Mouse (Mus musculus): ENCODE results near the gene Klf3. TPM values are rescaled to one million over a fixed set of nuclear protein-coding genes. Genes with fewer than 3 reads are reported as not detected.

Gene Klf3
- polyA plus RNA-seq, 1 experiment from 2014 or later, result 112 TPM

DNA sequence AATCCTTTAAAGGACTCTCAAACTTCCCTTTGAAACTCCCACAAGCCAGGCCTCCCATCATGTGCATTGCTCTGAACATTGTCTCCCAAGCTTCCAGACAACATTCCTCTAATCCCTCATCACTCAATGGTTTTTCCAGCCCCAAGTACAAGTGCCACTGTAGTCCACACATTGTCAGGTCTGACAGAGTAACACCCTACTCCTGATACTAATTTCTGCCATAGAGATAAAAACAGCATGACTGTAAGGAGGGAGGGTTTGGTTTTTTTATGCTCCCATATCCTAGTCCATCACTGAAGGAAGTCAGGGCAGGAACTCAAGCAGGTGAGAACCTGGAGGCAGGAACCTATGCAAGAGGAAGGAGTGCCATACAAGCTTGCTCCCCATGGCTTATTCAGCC, 30.2 kb downstream of the Klf3 start:
- DNase-seq (ENCODE audit: low spot score), result no peak

DNA sequence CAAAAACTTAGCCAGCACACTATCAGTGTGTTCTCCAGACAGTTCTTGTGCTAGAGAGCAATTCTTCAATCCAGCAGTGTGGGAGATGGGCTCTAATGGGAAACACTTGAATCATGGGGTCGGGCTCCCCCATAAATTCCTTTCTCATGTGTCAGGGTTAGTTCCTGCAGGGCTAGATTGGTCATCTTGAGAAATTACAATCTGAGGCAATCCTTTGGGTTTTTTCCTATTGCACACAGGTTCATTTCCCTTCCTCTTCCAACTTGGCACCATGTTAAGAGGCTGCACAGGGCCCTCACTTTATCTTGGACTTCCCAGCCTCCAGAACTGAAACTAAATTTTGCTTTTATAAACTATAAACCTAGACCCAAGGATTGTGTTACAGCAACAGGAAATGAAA, 31.0 kb downstream of the Klf3 start:
- no peak for DNase-seq (ENCODE audit: low spot score)

- DNase-seq (ENCODE audit: low spot score), result no peak
Measured at GRCm38 (mm10) chr5:64835295-64835694, 32.1 kb downstream of the Klf3 start.

DNA sequence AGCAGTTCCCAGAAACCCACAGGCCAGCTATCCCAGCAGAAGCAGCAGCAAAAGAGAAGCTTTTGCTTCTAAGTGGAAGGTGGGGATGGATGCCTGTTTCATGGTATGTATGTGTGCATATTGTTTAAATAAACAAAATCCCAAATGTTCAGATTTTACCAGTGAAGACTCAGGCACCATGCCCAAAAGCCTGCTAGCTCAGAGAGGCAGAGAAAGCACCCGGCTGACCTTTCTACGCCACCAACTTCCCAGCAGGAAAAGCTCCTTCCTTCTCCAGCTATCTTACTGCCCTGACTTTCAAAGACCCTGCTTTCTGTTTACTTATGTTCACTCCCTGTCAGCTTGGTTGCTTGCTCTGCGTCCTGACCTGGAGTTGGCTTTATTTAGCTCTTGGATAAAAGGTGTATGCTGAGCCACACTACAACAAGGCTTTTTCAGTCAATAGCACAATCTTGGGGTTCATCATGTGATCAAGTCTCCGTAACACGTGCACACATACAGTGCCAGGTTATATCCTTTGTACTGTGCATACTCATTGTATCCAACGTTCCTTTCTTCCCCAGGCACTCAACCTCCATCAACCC, 35.9 kb downstream of the Klf3 start:
- DNase-seq (ENCODE audit: low spot score), result no peak

DNA sequence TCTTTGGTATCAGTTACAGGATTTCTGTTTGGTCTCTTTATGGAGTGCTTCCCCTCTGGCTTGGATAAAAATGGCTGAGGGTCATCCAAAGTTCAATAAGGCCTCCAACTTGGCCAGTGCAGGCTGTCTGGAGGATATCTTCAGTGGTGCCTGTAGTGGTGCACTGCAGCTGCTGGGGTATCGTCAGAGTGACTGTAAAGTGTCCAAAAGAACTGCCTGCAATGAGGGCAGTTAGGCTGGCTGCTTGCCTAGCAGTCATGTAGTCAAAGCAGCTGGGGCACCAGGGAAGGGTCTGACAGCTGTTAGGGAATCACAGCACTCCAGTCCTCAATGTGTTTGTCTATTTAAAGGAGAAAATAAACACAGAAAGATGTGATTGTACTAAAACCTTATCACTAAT, 36.9 kb downstream of the Klf3 start:
- DNase-seq (ENCODE audit: low spot score), result no peak

DNA sequence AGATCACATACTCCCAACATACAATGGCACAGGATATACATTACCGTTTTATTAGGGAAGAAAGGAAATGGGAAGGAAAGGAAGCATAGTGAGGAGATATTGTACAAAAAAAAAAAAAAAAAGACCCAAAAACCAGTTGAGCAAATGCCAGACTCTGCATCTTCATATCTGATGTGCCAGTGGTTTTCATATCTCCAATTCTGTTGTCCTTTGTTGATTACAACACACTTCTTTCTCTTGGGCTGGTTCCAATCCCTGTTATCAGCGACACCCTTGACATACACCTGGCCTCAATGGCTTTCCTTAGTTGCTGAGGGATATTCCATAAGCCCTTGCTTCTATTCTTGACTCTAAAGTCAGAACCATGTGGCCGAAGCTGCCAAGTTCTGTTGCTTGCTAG, 41.4 kb downstream of the Klf3 start:
- no peak for DNase-seq (ENCODE audit: low spot score)

DNA sequence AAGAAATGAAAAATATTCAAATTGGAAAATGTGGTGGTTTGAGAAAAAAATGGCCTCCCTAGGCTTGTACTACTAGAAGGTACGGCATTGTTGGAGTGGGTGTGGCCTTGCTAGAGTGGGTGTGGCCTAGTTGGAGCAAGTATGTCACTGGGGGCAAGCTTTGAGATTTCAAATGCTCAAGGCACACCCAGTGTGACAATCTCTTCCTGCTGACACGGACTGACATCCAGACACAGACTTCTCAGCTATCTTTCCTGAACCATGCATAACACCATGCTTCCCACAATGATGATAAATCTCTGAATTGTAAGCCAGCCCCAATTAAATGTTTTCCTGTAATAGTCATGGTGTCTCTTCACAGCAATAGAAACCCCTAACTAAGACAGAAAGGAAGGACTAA, 44.1 kb downstream of the Klf3 start:
- peak; percentile 23 for DNase-seq (ENCODE audit: low spot score)

DNA sequence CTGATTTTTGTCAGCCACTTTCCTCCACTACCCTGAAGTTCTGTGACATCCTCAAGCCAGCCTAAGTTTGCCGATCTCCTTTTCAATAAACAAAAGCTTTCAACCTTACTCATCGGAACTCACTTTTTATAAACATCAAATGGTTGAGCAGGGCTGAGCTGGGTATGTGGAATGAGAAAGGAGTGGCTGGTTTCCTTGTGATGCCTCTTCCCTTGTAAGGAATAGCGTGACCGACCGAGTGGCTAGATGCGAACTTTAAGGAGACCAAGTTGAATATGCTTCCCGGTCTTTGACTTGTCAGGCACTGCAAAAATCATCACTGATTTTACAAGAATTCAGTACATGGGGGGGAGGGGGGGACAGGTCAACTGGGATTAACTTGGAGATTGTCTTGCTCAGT, 46.7 kb downstream of the Klf3 start:
- DNase-seq (ENCODE audit: low spot score), result no peak

DNA sequence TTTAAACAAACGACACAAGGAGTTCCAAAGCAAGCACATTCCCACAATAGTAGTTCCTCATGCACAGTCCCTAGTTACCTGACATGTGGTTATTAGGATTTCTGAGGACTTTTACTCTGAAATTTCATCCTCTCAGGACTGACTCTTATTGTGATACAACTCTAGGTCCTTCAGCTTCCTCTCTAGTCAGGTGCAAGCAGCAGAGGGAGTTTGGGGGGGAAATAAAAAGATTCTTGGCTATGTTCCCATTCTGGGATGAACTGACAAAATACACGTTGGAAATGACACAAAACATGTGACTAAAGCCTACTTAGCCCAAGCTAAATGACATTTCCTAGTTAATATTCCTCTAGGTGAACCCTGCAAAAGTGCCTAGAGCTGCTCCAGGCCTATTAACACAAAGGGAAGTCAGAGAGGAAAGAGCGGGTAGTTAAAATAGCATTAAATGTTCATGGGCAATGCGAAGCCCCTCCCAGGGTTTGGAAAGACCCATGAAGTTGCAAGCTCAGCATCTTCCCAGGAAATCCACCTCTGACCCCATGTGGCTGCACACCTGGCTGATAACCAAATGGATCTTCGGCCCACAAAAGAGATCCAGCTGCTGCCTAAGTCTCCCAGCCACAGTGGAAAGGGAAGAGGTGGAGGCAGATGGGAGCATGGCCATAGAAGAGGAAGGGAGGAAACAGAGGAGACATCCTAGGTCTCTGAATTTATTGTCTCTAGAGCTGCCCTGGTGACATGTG, 49.6 kb downstream of the Klf3 start:
- peak; percentile 61 for DNase-seq (ENCODE audit: low spot score)

GRCm38 (mm10) chr5:64853421-64853820, 50.2 kb downstream of the Klf3 start:
- no peak for DNase-seq (ENCODE audit: low spot score)

GRCm38 (mm10) chr5:64855199-64855598, 52.0 kb downstream of the Klf3 start:
- DNase-seq (ENCODE audit: low spot score), result no peak

DNA sequence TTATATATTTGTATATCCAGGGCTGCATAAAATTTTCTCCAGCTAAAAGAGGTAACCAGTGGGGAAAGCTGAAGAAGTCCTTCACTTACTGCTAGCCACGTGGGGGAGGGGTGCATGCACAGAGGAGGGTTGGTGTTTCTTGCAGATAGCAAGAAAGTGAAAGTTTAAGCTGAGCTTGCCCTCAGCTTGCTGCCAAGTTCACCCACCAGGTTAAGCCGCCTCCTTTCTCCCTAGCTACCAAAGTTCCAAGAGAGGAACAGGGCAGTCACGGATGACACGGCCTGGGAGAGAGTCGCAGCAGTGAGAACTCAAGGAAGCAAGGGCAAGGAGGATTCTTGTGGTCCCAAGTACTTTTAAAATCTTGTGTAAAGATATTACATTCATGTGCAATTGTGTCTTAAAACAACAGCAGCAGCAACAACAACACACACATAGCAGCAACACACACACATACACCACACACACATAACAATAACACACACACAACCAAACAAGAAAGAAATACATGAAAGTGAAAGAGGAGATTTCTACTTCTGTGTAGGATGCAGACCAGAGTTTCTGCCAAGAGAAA, 57.8 kb downstream of the Klf3 start:
- peak; percentile 54 for DNase-seq (ENCODE audit: low spot score)

DNA sequence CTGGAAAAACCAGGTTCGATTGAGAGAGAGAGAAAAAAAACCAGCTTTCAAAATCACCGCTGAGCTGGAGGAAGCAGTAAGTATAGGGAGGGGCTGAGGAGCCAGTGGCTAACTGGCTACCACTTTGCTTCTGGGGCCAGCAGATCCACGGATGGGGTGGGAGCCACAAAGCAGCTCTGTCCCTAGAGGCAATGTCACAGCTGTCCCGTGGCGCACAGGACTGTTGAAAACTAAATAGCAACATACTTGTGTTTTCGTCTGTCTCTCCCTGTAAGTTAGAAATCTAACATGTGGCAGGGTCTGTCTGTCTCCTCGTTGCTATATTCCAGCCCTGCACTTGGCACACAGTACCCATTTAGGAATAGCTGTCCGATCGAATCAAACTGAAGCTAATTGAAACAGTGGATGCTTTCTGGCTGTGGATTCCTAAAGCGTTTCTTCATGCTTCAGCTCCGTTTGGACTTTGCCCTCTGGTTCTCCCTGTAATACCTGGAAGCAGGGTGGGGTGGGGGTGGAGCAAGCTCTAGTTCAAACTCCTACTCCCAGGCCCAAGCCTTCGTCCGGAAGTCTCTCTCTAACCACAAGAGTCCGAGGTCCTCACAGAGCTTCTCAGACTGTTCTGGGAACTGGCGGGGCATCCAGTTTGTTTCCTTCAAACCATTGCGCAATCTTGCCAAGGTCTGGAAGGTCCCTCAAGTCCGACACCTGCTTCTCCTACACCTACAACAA, 58.4 kb downstream of the Klf3 start:
- peak; percentile 27 for DNase-seq (ENCODE audit: low spot score)

- DNase-seq (ENCODE audit: low spot score), result peak; percentile 31
Measured at GRCm38 (mm10) chr5:64862269-64862668, 59.1 kb downstream of the Klf3 start.

DNA sequence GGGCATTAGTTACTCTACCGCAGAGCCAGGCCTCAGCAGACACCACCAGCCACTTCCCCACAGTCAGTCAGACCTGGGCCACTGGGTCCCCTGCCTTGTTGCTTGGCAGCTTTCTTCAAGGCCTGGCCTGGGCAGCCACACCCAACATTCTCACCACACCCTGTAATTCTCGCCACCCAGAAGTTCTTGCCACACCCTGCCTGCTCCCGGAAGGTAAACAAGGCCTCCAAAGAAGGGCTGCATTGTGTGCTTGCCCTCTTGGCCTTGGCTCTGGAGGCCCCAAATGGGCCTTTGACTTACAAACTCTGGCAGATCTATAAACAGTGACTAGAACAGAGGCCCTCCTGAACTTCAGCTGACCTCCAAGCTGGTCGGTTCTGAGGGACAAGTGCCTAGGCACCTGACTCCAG, 61.5 kb downstream of the Klf3 start:
- no peak for DNase-seq (ENCODE audit: low spot score)

DNA sequence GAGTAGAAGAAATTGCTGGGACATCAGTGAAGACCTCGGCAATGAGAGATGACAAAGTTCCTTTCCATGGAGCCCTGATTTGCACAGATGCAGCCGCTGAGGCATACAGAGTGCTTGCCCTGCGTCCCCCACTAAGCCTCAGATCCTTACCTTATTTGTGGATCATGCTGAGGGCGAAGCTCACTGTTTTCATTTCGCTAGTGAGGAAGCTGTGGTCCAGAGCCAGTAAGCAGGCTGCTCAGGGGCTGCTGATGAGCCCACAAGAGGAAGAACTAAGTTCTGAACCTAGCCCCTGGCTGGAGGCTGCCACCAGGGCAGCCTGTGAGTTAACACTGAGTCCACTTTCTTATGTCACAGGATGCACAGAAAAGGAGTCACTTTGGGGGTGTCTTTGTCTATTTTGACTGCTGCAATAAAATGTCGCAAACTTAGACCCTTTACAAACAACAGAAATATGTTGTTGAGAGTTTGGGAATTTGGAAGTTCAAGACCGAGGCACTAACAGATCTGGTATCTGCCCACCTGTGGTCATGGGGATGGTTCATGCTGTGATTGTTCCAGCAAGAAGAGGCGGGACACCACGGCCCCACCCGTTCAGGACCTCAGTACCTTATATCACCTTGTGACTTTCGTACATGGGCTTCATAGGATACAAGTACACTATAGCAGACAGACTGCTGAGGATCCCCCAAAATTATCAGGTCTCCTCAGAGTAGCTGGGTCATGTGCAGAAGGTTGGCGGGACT, 62.2 kb downstream of the Klf3 start:
- DNase-seq (ENCODE audit: low spot score), result peak; percentile 11

- DNase-seq (ENCODE audit: low spot score), result peak; percentile 48
Measured at GRCm38 (mm10) chr5:64866331-64867050, 63.3 kb downstream of the Klf3 start.

DNA sequence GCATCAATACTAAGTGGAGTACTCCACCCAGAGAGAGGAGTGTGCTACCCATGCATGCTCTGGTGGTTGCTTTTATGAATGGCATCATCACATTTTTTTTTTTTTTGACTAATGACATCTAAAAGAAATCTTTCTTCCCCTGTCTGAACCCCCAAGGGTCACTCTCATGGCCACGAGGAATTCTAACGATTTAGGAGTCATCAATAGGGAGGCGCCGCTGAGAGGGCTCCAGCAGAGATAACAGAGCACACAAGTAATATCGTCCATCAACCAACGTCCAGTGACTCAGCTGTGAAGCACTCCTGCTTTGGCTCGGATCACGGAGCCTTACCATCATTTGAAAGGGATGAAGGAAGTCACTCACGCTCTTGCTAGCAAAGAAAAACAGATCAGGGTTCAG, 63.9 kb downstream of the Klf3 start:
- DNase-seq (ENCODE audit: low spot score), result no peak

DNA sequence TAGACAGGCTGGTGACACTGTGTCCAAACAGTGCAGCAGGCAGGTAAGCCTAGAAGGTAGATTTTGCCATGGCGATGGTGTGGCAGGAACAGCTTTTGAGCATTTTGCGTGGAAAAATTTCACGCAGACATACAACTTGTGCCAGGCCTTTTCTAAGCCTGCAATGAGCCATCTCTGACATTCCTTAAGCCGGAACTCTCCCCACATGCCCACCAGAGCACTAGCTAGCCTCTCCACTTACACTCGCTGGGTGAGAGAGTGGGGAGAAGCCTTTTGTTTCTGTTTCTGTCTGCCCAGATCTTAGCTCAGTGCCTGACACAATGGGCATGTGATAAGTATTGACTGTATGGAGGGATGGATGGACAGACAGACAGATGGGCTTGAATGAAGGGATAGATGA, 64.4 kb downstream of the Klf3 start:
- DNase-seq (ENCODE audit: low spot score), result no peak

- DNase-seq (ENCODE audit: low spot score), result no peak
Measured at GRCm38 (mm10) chr5:64876086-64876830, 73.1 kb downstream of the Klf3 start.

Data from thymus, postnatal 0 days (tissue).